Mouse (Mus musculus) kidney, postnatal 25 days (tissue): ENCODE data around the gene Tmem251.

Source experiments
- DNase-seq, 2 experiments: peaks; one replicate each; pipeline ENCODE4 v3.0.0; 2021; ENCODE audit warnings: mixed read lengths in 2 of 2

The Tmem251 gene

DNA sequence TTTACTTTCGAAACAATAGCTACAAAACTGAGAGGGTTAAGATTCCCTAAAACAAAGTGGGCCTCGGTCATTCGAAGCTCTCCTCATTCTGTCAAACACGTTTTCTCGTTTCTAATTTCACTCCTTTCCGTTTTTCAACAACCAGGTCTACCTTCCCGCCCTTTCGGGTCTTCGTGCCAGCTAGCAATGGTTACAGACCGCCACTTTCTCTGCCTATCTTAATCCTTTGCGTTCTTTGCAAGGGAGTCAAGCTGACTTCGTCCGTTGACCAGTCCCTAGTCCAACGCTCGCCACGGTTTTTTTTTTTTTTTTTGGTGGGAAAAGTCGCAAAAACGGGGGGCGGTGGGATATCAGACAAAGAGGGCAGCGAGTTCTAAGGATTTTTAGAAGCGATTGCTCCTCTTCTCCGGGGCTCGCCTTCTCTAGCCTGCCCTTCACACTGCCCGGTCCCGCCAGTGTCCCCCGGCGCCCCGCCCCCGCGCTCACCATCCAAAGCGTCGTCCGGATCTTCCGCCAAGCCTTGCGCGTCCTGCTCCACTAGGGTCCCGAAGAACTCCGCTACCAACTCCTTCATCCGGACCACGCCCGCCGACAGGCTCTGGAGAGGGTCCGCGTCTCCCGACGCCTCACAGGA, 13.6 kb downstream of the Tmem251 start:
- peak in 1 of 2 experiments; percentile 88 for DNase-seq

DNA sequence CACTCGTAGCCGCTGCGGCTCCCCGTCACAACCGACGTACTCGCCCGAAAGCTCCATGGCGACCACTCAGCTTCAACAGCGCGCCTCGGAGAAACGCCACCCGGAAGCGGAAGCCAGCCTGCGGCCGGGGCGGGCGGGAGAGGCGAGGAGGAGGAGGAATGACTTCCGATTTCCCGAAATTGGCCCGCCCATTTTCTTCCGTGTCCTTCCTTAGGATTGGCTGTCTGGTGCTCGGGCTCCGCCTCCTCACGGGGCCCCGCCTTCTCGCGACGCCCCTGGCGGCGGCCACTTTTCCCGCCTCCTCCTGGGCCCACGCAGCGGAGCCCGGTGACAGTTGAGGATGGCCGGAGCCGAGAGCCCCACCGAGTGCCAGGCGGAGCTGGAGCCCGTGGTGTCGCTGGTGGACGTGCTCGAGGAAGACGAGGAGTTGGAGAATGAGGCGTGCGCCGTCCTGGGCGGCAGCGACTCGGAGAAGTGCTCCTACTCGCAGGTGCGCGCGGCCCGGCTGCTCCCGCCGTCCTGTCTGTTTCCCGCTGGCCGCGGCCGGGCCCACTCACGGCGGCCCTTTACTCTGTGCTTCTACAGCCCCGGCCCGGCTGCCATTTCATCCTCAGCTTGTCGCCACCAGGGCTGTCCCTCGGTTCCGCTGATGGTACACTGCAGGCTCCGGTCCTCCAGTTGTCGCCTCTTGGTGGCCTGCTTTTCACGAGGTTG, 14.3 kb downstream of the Tmem251 start, which contains the start of the genes Gm28051, Gon7 and Ubr7:
TSS of gene Gm28051 (minus strand) at position 77 of the 714 bp plus-strand sequence.
TSS of gene Gon7 (minus strand) at position 115 of the 714 bp plus-strand sequence.
TSS of gene Ubr7 (plus strand) at position 279 of the 714 bp plus-strand sequence.
- DNase-seq = peak; percentile 98

DNA sequence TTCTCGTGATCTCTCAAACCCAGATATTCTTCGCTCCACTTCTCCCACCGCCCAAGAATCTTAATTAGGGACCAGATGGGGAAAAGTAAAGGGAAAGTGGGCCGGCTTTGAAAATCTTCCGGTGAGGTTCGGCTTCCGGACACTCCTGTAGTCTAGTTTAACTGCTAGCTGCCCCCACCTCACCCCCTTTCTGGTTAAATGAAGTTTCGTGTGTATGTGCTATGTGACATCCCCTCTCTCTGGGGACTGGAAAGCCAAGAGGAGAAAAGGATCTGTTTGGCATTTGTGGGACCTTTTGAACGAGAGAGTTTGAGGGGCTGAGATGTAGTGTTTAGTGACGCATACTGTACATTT, 14.8 kb downstream of the Tmem251 start, which contains the start of gene Gm20604:
TSS of gene Gm20604 (minus strand) at position 270 of the 354 bp plus-strand sequence.
- no peak for DNase-seq

DNA sequence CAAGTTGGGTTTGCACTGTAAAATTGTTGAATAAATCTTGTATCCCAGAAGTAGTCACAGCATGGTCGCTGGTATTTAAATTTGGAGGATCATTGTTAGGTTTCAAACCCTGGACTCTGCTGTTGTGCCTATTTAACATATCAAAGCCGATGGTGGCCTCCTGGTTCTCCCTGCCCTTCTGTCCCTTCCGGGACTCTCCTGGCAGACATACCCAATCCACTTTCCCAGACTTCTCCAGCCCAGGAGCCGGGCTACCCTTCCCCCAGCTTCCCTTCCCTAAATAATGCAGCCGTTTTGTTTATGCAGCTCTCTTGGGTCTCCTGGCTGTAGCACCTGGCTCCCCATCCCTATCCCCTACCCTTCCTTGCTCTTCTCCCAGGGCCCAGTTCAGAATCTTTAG, 15.4 kb downstream of the Tmem251 start:
- peak in 1 of 2 experiments; percentile 38 for DNase-seq

DNA sequence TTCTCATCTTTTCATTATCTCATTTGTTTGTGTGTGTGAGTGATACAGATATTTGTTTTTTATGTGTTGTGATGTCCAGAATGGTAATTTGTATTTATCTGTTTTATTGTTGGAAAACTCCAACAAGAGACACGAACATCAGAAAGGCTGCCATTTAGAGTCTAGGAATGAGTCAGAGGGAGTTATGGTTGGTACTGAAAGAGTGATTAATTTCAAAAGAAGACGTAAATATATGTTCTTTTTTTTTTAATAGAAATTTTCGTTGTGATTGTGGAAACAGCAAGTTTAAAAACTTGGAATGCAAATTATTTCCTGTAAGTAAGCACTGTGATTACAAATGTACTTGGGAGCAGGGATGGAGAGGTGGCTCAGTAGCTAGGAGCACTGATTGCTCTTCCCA, 18.1 kb downstream of the Tmem251 start:
- no peak for DNase-seq

DNA sequence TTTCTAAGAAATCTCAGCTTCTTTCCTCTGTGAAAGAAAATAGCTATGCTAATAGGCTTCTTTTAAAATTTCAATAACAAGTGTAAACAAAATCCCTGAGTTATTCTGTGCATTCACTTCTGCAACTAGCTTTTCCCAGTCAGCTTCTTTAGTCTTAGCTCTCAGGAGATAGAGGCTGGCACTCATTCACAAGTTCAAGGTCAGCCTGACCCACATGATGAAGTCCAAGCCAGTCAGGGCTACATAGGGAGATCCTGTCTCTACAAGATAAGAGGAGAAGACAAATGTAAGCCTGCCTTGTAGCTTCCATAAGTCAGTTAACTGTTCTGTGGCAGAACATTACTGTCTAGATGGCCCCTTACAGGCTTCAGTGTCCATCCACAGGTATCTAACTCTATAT, 20.1 kb downstream of the Tmem251 start:
- no peak for DNase-seq

DNA sequence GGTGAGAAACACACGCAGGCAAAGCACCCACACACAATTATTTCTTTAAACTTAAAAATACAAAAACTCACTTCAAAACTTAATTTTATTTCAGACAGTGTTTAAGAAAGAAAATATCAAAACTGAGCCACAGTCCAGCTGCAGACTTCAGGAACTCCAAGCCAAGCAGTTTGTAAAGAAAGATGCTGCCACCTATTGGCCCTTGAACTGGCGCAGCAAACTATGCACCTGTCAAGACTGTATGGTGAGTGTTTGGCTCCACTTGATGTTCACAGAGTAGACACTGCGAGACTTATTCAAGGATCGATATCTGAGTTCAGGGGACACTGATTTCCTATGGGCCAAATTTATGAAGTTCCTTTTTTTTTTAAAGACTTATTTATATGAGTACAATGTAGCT, 25.4 kb downstream of the Tmem251 start:
- DNase-seq = peak in 1 of 2 experiments; percentile 30

DNA sequence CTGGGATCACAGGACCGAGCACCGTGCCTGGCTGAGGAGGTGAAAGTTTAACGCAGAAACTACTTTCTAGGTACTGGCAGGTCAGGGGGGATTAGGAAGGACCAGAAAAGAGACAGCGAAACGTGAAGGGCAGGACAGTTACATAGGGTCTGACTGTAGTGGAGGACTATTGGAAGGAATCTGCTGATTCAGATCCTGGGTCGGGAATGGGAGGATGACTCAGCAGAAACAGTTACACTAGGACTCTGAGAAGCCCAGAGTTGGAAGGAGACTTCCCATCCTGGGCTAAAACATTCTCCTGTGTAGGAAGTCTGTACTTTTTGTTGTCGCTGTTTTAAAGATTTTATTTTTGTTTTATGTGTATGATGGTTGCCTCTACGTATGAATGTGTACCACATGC, 28.0 kb downstream of the Tmem251 start:
- no peak for DNase-seq

DNA sequence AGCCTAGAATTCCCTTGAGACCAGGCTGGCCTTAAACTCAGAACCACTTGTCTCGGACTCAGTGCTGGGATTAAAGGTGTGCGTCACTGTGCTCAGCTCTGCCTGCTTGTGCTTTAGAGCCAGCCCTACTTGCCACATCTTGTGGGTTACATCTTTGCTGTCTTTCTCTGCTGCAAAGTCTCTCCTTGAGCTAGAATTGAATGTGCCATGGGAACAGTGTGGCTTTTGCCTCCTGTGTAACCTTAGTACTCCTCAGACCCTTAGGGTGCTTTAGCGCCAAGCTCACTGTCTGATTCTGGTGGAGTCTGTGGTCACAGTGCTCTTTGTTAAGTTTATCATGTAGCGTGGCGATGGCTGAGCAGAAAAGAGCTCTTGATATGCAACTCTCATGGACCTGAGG, 29.1 kb downstream of the Tmem251 start:
- no peak for DNase-seq

DNA sequence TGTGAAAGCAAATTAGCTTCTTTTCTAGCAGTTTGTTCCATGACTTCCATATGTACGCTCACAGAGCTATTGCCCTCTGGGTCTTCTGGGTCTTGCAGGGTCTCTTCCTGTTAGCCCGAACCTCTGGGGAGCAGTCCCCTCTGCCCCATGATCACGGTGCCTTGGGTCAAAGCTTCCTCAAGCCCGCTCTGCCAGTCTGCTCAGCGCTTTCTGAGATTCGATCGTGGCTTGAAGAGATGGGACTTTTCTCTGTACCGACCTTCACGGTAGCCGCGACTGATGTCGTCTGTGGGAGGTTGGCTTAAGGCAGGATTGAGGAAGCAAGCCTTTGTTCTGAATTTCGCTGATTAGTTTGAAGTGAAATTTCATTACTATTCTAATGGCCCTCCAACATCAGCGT, 32.5 kb downstream of the Tmem251 start:
- DNase-seq = no peak

DNA sequence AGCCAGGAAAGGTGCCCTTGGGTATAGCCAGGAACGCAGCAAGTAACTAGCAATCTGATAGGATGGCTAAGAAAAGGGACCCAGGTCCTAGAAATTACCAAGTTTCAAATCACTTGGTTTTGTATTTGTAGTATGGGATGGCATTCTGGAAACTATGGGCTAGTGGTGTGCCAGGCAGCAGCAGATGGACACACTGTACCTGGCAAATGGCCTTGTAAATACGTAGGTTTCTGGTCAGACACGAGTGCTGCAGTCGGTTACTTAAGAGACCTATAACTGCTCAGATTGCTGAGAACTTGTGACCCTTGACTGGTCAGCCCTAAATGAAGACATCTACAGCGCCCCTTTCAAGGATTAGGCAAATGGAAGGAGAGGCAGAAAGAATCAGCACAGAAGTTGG, 34.6 kb downstream of the Tmem251 start:
- DNase-seq = no peak

DNA sequence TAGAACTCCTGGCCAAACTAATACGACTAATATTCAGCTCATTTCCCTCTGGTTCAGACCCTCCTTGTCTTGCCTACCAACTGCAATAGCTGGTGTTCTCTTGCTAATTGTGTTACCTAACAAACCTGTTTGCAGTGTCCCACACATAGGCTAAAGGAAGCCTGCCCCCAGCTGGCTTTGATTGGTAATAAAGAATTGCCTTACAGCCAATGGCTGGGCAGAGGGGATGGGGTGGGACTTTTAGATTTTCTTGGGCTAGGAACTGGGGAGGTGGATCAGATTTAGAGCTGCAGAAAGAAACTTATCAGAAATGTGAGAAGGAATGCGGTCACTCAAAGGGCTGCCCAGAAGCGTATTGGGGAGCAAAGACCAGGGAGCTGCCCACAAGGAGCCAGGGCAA, 35.9 kb downstream of the Tmem251 start:
- peak; percentile 36 to 48 for DNase-seq

DNA sequence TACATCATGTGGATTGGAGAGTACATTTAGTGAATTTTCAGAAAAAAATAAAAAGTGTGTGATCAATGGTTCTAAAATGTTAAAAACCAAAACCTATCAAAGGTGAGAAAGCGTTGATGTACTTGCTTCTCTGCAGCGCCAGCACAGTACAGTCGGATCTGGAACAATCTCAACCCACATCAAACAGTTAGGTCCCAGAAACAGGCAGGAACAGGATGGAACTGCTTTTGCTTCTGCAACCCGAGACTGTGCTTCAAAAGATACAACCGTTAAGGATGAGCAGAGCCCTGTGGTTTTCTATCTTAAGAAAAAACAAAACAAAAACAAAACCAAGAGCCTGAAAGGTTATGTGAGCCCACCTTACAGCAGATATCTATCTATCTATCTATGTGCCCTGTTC, 39.3 kb downstream of the Tmem251 start:
- DNase-seq = no peak

DNA sequence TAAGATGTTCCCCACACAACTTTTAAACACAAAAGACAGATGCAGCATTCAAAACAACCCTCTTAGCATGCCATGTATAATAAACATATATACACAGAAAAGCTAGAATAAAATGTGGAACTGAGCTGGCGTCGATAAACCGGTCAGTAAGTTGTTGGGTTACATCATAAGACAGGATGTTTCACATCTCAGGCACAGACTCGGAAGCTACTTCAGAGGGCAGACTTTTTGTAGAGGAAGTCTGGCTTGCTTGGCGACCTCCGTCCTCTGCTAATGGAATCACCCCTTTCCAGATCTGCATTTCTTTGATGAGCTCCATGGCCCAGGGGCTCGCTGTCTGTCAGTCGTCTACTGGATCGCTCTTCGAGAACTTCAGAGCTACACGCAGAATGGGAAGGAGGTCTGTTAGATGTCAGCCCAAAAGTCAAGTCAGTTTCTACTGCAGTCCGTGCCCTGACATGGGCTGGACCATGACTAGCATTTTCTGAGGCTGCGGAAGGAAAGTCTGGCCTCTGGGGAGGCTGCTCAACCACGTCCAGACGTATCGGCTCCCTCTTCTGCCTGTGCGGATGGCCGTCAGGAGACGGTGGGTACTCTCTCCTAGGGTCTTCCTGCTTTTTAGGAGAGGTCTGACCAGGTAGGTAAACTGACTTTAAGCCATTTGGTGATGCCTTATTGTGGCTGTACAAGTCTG, 41.5 kb downstream of the Tmem251 start:
- DNase-seq = no peak

DNA sequence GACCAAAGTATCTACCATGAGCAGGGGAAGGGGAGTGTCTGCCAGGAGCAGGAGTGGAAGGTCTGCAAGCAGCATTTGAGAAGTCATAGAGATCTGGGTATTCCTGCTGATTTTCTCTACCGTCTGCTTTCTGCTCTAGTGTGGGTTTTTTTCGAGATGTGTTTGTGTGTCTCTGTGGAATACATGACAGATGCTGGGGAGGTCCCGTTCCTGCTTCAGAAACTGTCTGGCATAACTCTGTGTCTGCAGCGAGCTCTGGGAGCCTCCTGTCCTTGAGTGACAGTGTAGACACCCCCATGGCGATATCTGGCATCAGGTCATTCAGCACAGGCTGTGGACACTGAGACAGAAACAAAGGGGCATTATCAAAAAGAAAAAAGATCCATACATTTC, 42.0 kb downstream of the Tmem251 start:
- no peak for DNase-seq

DNA sequence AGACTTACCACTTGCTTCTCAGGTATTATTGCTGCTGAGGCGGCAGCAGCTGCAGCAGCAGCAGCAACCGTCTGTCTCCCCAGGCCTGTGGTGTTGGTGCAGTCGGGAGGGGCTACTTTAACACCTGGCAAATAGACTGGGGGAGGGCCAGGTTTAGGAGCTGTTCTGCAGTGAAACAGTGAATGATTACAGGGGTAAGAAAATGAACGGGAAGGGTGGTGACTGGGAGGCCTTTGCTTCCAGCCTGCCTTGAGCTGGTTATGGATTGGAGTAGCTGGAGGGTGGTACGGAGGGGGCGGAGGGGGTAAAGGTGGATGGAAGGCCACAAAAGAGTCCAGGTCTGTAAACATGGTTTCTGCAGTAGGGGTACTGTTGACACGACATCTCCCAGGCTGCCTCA, 44.4 kb downstream of the Tmem251 start:
- DNase-seq = no peak
